Mouse (Mus musculus) cortical plate, adult 2 months (tissue): ENCODE measurements at regions not wholly inside any gene's neighbourhood (a gene's known extent, or its start where the extent isn't known, plus 50 kb on each side); places are given as distances from the start of the nearest gene placed in this dataset.

Experiments used
- CTCF ChIP-seq: fragments of 200-500 bp; IDR thresholded peaks from 2 replicates; pipeline ENCODE4 v1.5.1; 2011; ENCODE audit warnings: mild to moderate bottlenecking, control low read depth, low read length; ENCODE audit not compliant: insufficient read depth; ENCODE audit errors: extremely low read depth
- POLR2A ChIP-seq: fragments of 200-500 bp; IDR thresholded peaks from 2 replicates; pipeline ENCODE4 v1.6.1; 2011; ENCODE audit warnings: mild to moderate bottlenecking, low read length, control low read depth; ENCODE audit not compliant: insufficient read depth; ENCODE audit errors: extremely low read depth

- TF ChIP-seq CTCF (no peak), POLR2A (no peak)
Observed at GRCm38 (mm10) chr14:114843105-114843743, 248.8 kb upstream of the Gpc5 start.
